Mouse (Mus musculus): ENCODE results near the gene A030003K21Rik. TPM values are rescaled to one million over a fixed set of nuclear protein-coding genes. Genes with fewer than 3 reads are reported as not detected.
"Not testable (repeated sequence)": the region's sequence is repeated elsewhere in the genome, so short reads cannot be mapped to it uniquely, and the experiment has no call there.

A030003K21Rik gene
- polyA plus RNA-seq (2012; ENCODE audit: insufficient read depth, insufficient read length, low replicate concordance, missing spikeins) = not detected in 2 replicates

DNA sequence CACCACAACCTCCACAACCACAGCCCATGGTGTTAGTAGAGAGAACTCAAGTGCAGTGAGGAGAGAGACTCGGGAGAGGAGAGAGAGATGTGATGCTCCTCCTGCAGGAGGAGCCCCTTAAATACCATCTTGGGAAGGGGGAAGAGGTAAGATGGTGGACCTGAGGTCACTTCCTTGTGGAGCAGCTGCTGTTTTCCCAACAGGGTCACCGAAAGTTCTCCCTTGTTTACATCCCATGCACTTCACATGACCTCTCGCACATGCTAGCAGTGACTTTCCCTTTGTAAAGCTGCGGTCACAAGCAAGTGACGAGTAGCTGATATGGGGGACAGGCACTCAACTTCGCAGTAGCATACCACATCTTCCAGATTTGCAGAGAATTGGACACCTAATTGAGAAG lies at the start of gene A030003K21Rik:
A030003K21Rik (minus strand) TSS at position 94 of the 400 bp plus-strand sequence.
- H3K4me3 ChIP-seq (ENCODE audit: insufficient read depth, low read depth, low read length); H3K4me1 ChIP-seq (ENCODE audit: control insufficient read depth, insufficient read depth, low read length); H3K27ac ChIP-seq (ENCODE audit: insufficient read depth, low read depth, low read length): not testable (repeated sequence)
- WGBS = no CpG with 5 or more reads among the region's 6 CpGs

DNA sequence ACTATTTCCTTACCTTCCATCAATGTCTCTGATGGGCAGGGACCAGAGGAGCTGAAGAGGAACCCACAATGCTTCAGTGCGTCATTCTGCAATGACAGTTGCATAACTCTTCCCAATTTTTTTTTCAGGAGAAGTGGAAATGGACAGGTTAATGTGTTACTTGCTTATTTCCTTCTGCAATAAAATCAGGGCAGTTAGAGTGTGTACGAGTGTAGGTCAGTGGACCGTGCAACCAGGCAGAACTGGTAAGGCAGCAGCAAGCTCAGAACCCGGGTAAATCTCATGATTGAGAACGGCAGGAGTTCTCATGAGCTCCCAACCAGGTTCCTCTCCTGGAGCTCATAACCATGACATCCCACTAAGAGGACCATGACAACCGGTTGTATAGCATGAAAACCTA lies 48.9 kb upstream of the A030003K21Rik start:
- no peak overlapping the region for H3K27ac ChIP-seq (ENCODE audit: insufficient read depth, low read depth, low read length)
- H3K4me1 ChIP-seq (ENCODE audit: control insufficient read depth, insufficient read depth, low read length) = no peaks in the 10 kb centered on the region
- WGBS = 95% methylated on average over 6 of the region's 6 CpGs
- H3K4me3 ChIP-seq (ENCODE audit: insufficient read depth, low read depth, low read length) = no peak overlapping the region
- TF ChIP-seq POLR2A (IDR thresholded peaks at IDR 0.05; ENCODE audit: insufficient read depth, low read depth, low read length) = no peak
- no peak for TF ChIP-seq CTCF (IDR thresholded peaks at IDR 0.05; ENCODE audit: insufficient read depth, low read depth, low read length)

DNA sequence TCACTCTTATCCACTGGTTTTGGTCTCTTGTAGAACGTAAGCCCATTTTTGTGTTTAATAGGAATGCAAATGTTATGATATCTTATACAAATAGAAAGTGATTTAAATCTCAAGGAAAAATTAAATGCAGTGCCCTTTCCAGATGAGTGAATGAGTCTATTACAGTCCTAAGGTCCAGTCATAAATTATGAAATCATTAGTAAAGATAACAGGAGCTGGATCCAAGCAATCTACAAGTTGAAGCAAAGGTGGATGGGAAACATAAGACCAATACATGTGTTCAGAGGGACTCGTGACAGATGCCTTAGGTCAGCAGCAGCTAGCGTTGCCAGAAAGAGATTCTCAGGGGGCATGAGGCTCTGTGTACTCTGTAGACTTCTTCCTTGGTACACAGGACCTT lies 48.4 kb upstream of the A030003K21Rik start:
- TF ChIP-seq CTCF (IDR thresholded peaks at IDR 0.05; ENCODE audit: insufficient read depth, low read depth, low read length) (no peak), POLR2A (IDR thresholded peaks at IDR 0.05; ENCODE audit: insufficient read depth, low read depth, low read length) (no peak)
- 94% methylated on average over 3 of the region's 3 CpGs for WGBS
- H3K4me1 ChIP-seq (ENCODE audit: control insufficient read depth, insufficient read depth, low read length) = no peaks in the 10 kb centered on the region
- no peak overlapping the region for H3K4me3 ChIP-seq (ENCODE audit: insufficient read depth, low read depth, low read length)
- H3K27ac ChIP-seq (ENCODE audit: insufficient read depth, low read depth, low read length) = no peak overlapping the region

DNA sequence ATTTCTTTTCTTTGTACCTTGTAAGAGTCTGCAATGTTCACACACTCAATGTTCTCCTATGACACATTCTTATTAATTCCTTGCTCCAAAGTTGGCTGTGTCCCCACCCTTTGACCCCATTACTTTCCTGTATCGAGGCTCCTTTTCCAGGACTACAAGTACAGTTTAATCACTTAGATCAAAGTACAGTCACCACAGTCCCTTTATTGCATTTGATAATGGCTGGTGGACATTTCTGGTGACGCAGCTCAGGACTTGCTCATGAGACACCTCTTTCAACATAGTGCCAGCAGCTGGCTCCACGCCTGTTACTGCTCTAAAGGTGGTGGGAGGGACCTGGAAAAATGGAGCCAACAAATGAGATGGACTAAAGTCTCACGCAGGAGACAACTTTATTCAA lies 47.9 kb upstream of the A030003K21Rik start:
- Histone ChIP-seq H3K27ac (ENCODE audit: insufficient read depth, low read depth, low read length) (no peak overlapping the region), H3K4me3 (ENCODE audit: insufficient read depth, low read depth, low read length) (no peak overlapping the region), H3K4me1 (ENCODE audit: control insufficient read depth, insufficient read depth, low read length) (no peaks in the 10 kb centered on the region)
- no peak for TF ChIP-seq POLR2A (IDR thresholded peaks at IDR 0.05; ENCODE audit: insufficient read depth, low read depth, low read length)
- TF ChIP-seq CTCF (IDR thresholded peaks at IDR 0.05; ENCODE audit: insufficient read depth, low read depth, low read length) = no peak
- 78% methylated on average over 4 of the region's 4 CpGs for whole genome bisulfite sequencing

DNA sequence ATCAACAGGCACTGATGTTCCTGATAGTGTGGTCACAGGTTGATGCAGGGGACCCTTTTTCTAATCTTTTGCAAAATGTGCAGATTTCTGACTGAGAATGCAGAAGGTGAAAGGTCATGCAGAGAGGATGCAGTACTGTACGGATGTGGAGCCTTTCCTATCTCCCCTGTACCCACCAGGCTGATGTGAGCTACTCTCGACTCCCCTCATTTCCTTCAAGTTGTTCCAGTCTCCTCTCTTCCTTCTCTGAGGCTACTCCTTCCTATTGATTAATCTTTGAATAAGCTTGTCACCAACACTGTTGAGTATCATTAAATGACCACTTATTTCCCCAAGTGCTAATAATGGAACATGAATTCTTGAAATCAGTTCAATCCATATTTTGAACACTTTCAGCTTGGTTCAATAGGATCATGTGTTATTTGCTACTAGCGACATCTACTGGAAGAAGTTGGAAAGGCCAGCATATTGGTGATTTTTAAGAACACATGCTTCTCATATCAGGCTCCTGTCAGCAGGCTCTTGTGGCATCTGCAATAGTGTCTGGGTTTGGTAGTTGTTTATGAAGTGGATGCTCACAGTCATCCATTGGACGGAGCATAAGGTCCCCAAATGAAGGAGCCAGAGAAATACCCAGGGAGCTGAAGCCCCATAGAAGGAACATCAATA lies 44.5 kb upstream of the A030003K21Rik start:
- no peak overlapping the region for H3K27ac ChIP-seq (ENCODE audit: insufficient read depth, low read depth, low read length)
- 38% methylated on average over 4 of the region's 4 CpGs for WGBS
- TF ChIP-seq POLR2A (IDR thresholded peaks at IDR 0.05; ENCODE audit: insufficient read depth, low read depth, low read length) = no peak
- no peak for TF ChIP-seq CTCF (IDR thresholded peaks at IDR 0.05; ENCODE audit: insufficient read depth, low read depth, low read length)
- no peak overlapping the region for H3K4me3 ChIP-seq (ENCODE audit: insufficient read depth, low read depth, low read length)
- no peaks in the 10 kb centered on the region for H3K4me1 ChIP-seq (ENCODE audit: control insufficient read depth, insufficient read depth, low read length)

DNA sequence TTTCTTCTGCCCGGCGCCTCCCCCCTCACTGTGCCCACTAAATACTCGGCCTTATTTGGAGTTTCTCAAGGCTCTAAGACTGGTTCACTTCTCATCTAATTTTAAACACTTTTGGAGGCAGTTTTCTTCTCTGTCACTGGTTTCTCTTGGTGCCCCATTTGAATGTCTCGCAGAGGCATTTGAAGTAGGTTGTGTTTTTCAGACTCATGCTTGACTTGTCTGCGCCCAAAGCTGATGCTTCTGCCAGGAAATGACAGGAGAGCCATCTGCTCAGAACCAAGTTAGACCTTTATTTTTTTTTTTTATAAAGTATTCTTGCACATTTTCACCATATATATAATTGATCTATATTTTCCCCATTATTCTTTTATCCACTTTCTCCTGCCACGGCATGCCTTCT lies 43.5 kb upstream of the A030003K21Rik start:
- Histone ChIP-seq H3K4me3 (ENCODE audit: insufficient read depth, low read depth, low read length) (no peak overlapping the region), H3K27ac (ENCODE audit: insufficient read depth, low read depth, low read length) (no peak overlapping the region), H3K4me1 (ENCODE audit: control insufficient read depth, insufficient read depth, low read length) (no peaks in the 10 kb centered on the region)
- TF ChIP-seq POLR2A (IDR thresholded peaks at IDR 0.05; ENCODE audit: insufficient read depth, low read depth, low read length) = no peak
- WGBS = 91% methylated on average over 6 of the region's 6 CpGs

DNA sequence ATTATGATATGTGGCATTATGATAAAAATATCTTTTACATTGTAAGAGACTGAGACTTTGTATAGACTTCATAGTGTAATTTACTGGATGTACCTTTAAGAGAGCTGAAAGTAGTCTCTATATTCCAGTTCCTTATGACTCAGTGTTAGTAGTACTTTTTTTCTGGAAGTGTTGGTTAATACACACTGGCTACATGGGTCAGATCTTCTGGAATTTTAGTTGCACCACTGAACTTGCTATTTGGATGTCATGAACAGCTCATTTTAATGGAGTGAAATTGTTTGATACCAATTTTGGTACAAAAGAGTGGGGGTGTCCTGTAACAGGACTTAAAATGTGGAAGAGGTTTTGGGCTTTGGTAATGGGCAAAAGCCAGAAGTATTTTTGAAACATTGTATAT lies 34.7 kb upstream of the A030003K21Rik start:
- H3K4me1 ChIP-seq (ENCODE audit: control insufficient read depth, insufficient read depth, low read length) = no peaks in the 10 kb centered on the region
- no peak overlapping the region for H3K4me3 ChIP-seq (ENCODE audit: insufficient read depth, low read depth, low read length)
- TF ChIP-seq POLR2A (IDR thresholded peaks at IDR 0.05; ENCODE audit: insufficient read depth, low read depth, low read length) (no peak), CTCF (IDR thresholded peaks at IDR 0.05; ENCODE audit: insufficient read depth, low read depth, low read length) (no peak)
- no peak overlapping the region for H3K27ac ChIP-seq (ENCODE audit: insufficient read depth, low read depth, low read length)

DNA sequence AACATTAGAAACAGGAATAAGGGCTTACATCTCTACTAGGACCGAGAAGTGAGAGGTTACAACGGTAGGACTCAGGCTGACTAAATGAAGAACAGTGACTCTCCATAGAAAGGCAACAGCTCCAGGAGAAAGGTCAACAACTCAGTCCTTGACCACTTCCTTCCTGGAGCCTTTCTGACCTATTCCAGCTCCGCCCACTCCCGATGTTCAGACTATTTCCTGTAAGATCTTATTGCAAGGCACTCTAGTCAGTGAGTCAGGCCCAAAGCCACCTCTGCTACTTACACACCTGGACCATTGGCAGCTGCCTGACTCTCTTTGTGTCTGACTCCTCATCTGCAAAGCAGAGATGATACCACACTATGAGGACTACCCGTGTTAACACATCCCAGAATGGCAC lies 32.6 kb upstream of the A030003K21Rik start:
- no peaks in the 10 kb centered on the region for H3K4me1 ChIP-seq (ENCODE audit: control insufficient read depth, insufficient read depth, low read length)
- 87% methylated on average over 5 of the region's 5 CpGs for whole genome bisulfite sequencing
- no peak overlapping the region for H3K4me3 ChIP-seq (ENCODE audit: insufficient read depth, low read depth, low read length)
- TF ChIP-seq POLR2A (IDR thresholded peaks at IDR 0.05; ENCODE audit: insufficient read depth, low read depth, low read length) (no peak), CTCF (IDR thresholded peaks at IDR 0.05; ENCODE audit: insufficient read depth, low read depth, low read length) (no peak)
- H3K27ac ChIP-seq (ENCODE audit: insufficient read depth, low read depth, low read length) = no peak overlapping the region

DNA sequence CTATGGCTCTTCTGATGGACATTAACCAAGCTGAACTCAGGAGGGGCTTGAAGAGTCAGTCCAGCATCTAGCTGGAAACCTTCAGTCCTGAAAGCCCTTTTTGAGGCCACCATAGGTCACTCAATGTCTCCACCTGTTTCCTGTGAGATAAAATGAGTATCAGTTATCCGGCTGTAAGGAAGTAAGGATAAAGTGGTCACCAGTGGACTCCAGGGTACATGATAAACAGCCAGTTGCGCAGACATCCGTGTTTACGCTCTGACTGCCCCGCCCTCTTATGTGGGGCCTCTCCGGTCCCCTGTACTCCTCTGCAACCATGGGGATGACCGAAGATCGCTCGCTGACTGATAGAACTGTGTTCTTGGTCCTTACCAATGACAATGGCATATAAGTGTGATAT lies 31.2 kb upstream of the A030003K21Rik start:
- 91% methylated on average over 9 of the region's 9 CpGs for WGBS
- no peak overlapping the region for H3K4me3 ChIP-seq (ENCODE audit: insufficient read depth, low read depth, low read length)
- no peak overlapping the region for H3K27ac ChIP-seq (ENCODE audit: insufficient read depth, low read depth, low read length)
- no peaks in the 10 kb centered on the region for H3K4me1 ChIP-seq (ENCODE audit: control insufficient read depth, insufficient read depth, low read length)
- no peak for TF ChIP-seq POLR2A (IDR thresholded peaks at IDR 0.05; ENCODE audit: insufficient read depth, low read depth, low read length)
- no peak for TF ChIP-seq CTCF (IDR thresholded peaks at IDR 0.05; ENCODE audit: insufficient read depth, low read depth, low read length)

DNA sequence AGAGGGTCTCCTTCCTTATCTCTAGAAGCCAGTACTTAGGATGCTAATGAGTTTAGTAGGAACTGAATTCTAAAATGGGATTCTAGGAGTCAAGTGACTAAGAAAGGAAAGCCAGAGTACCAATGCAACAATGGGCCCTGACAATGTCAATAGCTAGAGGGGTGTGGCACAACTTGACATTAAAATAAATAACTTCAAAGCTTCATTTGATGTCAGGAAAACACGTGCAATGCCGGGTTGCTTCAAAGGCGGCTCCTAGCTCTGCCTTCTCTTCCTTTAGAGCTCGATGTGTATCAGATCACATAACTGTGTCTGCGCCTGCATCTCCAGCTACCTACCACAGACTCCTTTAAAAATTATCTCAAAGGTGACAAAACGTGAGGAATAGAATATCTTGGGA lies 30.7 kb upstream of the A030003K21Rik start:
- Histone ChIP-seq H3K27ac (ENCODE audit: insufficient read depth, low read depth, low read length) (no peak overlapping the region), H3K4me3 (ENCODE audit: insufficient read depth, low read depth, low read length) (no peak overlapping the region), H3K4me1 (ENCODE audit: control insufficient read depth, insufficient read depth, low read length) (no peaks in the 10 kb centered on the region)
- no peak for TF ChIP-seq POLR2A (IDR thresholded peaks at IDR 0.05; ENCODE audit: insufficient read depth, low read depth, low read length)
- no peak for TF ChIP-seq CTCF (IDR thresholded peaks at IDR 0.05; ENCODE audit: insufficient read depth, low read depth, low read length)
- 59% methylated on average over 6 of the region's 6 CpGs for WGBS
